Mouse (Mus musculus) mature B cell (primary cell): ENCODE data around the gene Dkc1.

ENCODE experiments used
- in situ Hi-C: fragments of 300-500 bp; cut with MboI; formaldehyde crosslinking; loops from 2 replicates; pipeline ENCODE4 v1.14.3; 2019

Gene Dkc1

GRCm38 (mm10) chrX:75095369-75096162, at the start of gene Dkc1:
Gene Dkc1, plus strand, starts transcription at chrX:75095854.
- in situ Hi-C loops, result loop anchor here (25.0 kb wide), 1 partner anchor 658 kb away; the partner anchor contains the start of gene G6pdx

- in situ Hi-C loops, result no loop called here
These were observed 49.7 kb upstream of the Dkc1 start for GRCm38 (mm10) chrX:75045931-75046330.

GRCm38 (mm10) chrX:75046921-75047635, 48.6 kb upstream of the Dkc1 start:
- in situ Hi-C loops, result no loop called here

GRCm38 (mm10) chrX:75056120-75056775, 39.4 kb upstream of the Dkc1 start:
- in situ Hi-C loops, result no loop called here

GRCm38 (mm10) chrX:75082351-75082750, 13.3 kb upstream of the Dkc1 start:
- in situ Hi-C loops, result loop anchor here (25.0 kb wide), 1 partner anchor 645 kb away; the partner anchor contains the start of gene G6pdx

GRCm38 (mm10) chrX:75083982-75084773, 11.5 kb upstream of the Dkc1 start:
- in situ Hi-C loops, result loop anchor here (25.0 kb wide), 1 partner anchor 647 kb away; the partner anchor contains the start of gene G6pdx

- in situ Hi-C loops, result loop anchor here (25.0 kb wide), 1 partner anchor 648 kb away; the partner anchor contains the start of gene G6pdx
These were observed 10.7 kb upstream of the Dkc1 start, which contains the start of gene Gab3 for GRCm38 (mm10) chrX:75084774-75085508. Gene Gab3, minus strand, starts transcription at chrX:75085458.

GRCm38 (mm10) chrX:75085654-75086053, 10.0 kb upstream of the Dkc1 start:
- in situ Hi-C loops, result loop anchor here (25.0 kb wide), 1 partner anchor 648 kb away; the partner anchor contains the start of gene G6pdx

GRCm38 (mm10) chrX:75096163-75096770, 613 bp downstream of the Dkc1 start:
- in situ Hi-C loops, result loop anchor here (25.0 kb wide), 1 partner anchor 659 kb away; the partner anchor contains the start of gene G6pdx

GRCm38 (mm10) chrX:75098799-75099198, 3.1 kb downstream of the Dkc1 start:
- in situ Hi-C loops, result loop anchor here (25.0 kb wide), 1 partner anchor 661 kb away; the partner anchor contains the start of gene G6pdx

GRCm38 (mm10) chrX:75102293-75102692, 6.6 kb downstream of the Dkc1 start:
- in situ Hi-C loops, result no loop called here

- in situ Hi-C loops, result no loop called here
These were observed 19.9 kb downstream of the Dkc1 start for GRCm38 (mm10) chrX:75115550-75115949.

GRCm38 (mm10) chrX:75125606-75126005, 30.0 kb downstream of the Dkc1 start:
- in situ Hi-C loops, result no loop called here

- in situ Hi-C loops, result no loop called here
These were observed 31.2 kb downstream of the Dkc1 start for GRCm38 (mm10) chrX:75126893-75127292.

- in situ Hi-C loops, result no loop called here
These were observed 32.8 kb downstream of the Dkc1 start for GRCm38 (mm10) chrX:75128333-75128980.

- in situ Hi-C loops, result no loop called here
These were observed 33.8 kb downstream of the Dkc1 start for GRCm38 (mm10) chrX:75129474-75129873.

GRCm38 (mm10) chrX:75130467-75131160, 35.0 kb downstream of the Dkc1 start, which contains the start of gene Mpp1:
Gene Mpp1, minus strand, starts transcription at chrX:75131016.
- in situ Hi-C loops, result no loop called here

GRCm38 (mm10) chrX:75136938-75137337, 41.3 kb downstream of the Dkc1 start:
- in situ Hi-C loops, result no loop called here

- in situ Hi-C loops, result no loop called here
These were observed 42.1 kb downstream of the Dkc1 start for GRCm38 (mm10) chrX:75137729-75138128.
